Mouse (Mus musculus): Measurements from ENCODE around the gene Svbp.

The Svbp gene

GRCm38 (mm10) chr4:119245961-119246360 is 50.9 kb downstream of the Svbp start:
- DNase-seq (ENCODE audit: low read depth, low spot score): peak; percentile 54

DNA sequence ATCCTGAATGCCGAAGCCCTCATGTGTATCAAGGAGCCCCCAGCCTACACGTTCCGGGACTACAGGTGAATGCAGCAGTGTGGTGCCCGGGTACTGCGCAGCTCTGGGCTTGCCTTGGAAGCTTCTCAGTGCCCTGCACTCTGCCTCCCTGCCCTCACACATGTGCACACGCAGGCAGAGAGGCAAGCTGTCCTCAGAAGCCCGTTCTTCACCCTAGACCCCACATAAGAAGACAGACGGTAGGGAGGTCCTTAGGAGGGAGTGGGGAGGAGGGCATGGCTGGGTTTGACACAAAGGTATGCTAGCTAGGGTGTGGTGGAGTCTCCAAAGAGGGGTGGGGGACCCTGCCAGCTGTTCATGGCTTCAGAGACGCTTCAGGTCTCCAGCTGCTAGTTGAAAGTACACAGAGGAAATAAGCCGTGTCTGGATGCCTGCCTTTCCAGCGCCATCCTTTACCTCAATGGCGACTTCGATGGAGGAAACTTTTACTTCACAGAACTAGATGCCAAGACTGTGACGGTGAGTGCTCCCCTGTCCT is 51.7 kb downstream of the Svbp start:
- DNase-seq (ENCODE audit: low read depth, low spot score): no peak

- peak; percentile 69 for DNase-seq (ENCODE audit: low read depth, low spot score)
Measured at GRCm38 (mm10) chr4:119247462-119248235, 52.5 kb downstream of the Svbp start.

- no peak for DNase-seq (ENCODE audit: low read depth, low spot score)
Measured at GRCm38 (mm10) chr4:119248407-119248965, 53.4 kb downstream of the Svbp start.

Data from brain, adult 2 months (tissue).